Mouse (Mus musculus) G1E (cell line): ENCODE measurements around the gene Plxna1.

ENCODE experiments used
- CTCF ChIP-seq: IDR thresholded peaks from 2 replicates; pipeline ENCODE4 v1.5.1; 2012; ENCODE audit warnings: low read depth, low read length, inconsistent platforms, mixed read lengths
- GATA1 ChIP-seq: IDR thresholded peaks from 2 replicates; pipeline ENCODE4 v1.6.1; 2012; ENCODE audit warnings: borderline replicate concordance, low read length, inconsistent platforms, mixed read lengths
- GATA2 ChIP-seq: IDR thresholded peaks from 2 replicates; pipeline ENCODE4 v1.6.1; 2012; ENCODE audit warnings: low read depth, low read length, inconsistent platforms, borderline replicate concordance
- TAL1 ChIP-seq: conservative IDR thresholded peaks from 2 replicates; pipeline ENCODE4 v1.6.1; 2012; ENCODE audit warnings: low read depth, low read length, inconsistent platforms, mixed read lengths

DNA sequence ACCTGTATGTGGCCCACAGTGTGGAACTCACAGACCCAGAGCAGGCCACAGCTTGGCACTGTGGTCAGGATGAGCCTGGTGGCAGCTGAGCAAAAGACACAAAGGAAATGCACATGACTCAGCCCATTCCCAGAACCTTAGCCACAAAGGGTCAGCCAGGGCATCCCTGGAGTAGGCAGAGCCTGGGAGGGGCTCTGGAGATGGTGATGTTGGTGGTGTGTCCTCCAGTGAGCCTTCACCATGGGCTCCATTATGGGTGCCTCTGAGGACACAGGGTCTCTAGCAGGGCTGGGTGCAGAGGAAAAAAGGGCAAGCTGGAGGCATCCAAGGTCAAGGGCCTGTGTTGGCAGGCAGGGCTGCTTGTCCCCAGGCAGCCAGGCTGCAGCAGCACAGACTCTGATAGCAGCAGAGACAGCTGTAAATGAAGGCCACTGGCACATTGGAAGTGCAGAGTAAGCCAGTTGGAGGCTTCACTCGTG is 12.3 kb downstream of the Plxna1 start:
- TF ChIP-seq CTCF: no peak
- no peak for TF ChIP-seq GATA2
- no peak for TF ChIP-seq GATA1
- TF ChIP-seq TAL1: no peak
